Mouse (Mus musculus) layer of hippocampus, adult 2 months (tissue): Measurements from ENCODE around the gene Ets1. TPM values are rescaled to one million over a fixed set of nuclear protein-coding genes. Genes with fewer than 3 reads are reported as not detected.

Experiments
- DNase-seq, 2 experiments: peaks; one replicate each; pipeline ENCODE4 v3.0.0; 2022; ENCODE audit warnings: low spot score in 2 of 2
- H3K27ac ChIP-seq: fragments of 200-600 bp; 2 replicates; pipeline ENCODE4 v1.8.1; 2022
- H3K4me3 ChIP-seq: fragments of 200-600 bp; 2 replicates; pipeline ENCODE4 v1.8.1; 2022; ENCODE audit warnings: mild to moderate bottlenecking
- CTCF ChIP-seq: fragments of 200-600 bp; conservative IDR thresholded peaks from 2 replicates; pipeline ENCODE4 v1.8.1; 2022; ENCODE audit warnings: antibody characterized with exemption, mild to moderate bottlenecking, moderate library complexity
- total RNA-seq, 2 experiments: library from RNA; stranded (reverse); gene quantifications; 2 replicates each; pipeline ENCODE4 v1.2.3; 2021

The Ets1 gene
- total RNA-seq, 2 experiments from 2014 or later, result 9.9 to 12.2 TPM

DNA sequence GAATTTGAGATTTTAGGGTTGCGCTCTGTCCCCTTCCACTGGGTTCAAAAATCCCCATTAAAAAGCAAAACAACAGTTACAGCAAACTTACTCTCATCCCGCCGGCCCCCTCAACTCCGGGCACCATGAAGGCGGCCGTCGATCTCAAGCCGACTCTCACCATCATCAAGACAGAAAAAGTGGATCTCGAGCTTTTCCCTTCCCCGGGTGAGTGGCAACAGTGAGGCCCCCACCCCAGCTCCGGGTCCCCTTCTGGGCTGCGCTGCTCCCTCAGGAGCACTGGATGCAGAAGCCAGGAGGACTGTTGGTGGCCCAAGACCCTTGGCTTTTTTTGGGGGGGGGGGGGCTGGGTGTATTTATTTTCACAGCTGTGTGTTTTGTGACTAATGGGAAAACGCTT lies 60.2 kb downstream of the Ets1 start:
- Histone ChIP-seq H3K4me3 (peak overlapping the region; percentile 85), H3K27ac (peak overlapping the region; percentile 86)
- no peak for DNase-seq
- no peak for TF ChIP-seq CTCF

DNA sequence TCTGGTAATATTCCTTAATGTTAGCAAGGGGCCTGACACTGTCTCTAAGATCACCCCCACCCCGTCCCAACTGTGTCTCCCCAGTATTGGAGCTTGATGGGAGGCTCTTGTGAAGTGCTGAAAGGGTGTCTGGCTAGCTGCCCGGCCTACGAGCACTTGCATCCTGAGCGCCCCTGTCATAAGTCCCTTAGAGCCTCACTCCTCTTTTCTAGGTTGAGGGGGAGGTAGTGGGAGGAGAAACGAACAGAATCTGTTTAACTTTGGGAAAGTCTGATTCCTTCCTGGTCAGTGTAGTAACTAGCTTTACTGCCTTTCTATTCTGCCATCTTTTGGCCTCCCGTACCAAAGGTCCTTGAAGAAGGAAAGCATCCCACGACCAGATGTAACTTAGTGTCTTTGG lies 60.7 kb downstream of the Ets1 start:
- peak overlapping the region; percentile 85 for H3K4me3 ChIP-seq
- DNase-seq, result no peak
- peak overlapping the region; percentile 86 for H3K27ac ChIP-seq
- no peak for TF ChIP-seq CTCF

DNA sequence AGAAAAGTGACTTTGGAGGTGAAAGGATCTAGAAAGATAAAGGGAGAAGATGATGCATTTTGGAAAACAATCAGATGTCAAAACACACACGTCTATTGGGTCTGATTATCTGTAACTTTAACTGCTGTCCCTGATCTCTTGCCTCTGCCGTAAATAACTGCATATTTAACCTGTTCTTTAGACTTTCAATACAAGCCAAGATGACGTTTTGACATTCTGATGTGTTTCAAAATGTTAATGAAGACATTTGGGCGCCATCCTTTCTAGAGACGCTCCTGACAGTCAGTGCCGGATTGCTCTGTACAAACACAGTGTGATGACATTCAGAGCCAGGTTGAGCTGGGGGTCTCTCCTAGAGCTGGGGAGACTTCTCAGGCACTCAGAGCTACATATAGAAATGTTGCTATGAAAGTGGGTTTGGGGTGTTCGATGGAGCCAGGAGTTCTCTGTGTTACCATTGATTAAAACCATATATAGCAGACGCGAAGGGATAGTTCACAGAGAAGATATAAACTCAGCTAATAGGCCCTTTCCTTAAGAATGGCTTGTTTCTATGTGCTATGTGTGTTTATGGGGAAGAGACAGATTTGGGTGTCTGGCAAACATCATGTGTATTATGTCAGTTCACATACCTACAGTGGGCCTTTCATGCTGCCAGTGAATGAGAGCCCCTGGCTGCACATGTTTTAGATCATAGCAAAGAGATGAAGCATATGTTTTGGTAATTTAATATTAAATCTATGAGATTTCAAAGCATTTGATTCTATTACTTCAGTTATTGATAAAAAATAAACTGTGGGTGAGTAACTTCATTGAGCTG lies 61.5 kb downstream of the Ets1 start:
- H3K27ac ChIP-seq, result peak overlapping the region; percentile 86; the same call in 1 of the 2 replicates
- peak overlapping the region; percentile 85 for H3K4me3 ChIP-seq
- DNase-seq, result no peak
- TF ChIP-seq CTCF, result no peak

DNA sequence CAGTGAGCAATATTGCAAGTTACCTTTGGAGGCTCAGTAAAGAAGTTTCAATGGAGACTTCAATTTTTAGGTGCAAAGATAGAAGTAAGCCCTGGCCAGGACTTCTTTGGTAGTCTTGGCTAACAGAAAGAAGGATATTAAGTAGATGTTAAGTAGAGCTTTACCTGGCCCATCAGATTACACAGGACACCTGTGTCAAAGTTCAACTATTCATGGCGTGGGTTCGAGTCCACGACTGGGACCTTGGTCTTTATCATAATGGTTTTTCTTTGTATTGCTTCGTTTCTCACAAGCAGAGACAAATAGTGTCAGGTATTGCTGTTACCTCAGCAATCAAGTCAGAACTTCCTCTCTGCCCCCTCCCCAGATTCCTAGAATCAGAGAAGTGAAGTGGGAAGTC lies 62.7 kb downstream of the Ets1 start:
- DNase-seq, result no peak
- Histone ChIP-seq H3K27ac (no peak overlapping the region), H3K4me3 (peak overlapping the region; percentile 8; the same call in 1 of the 2 replicates)
- TF ChIP-seq CTCF, result no peak

DNA sequence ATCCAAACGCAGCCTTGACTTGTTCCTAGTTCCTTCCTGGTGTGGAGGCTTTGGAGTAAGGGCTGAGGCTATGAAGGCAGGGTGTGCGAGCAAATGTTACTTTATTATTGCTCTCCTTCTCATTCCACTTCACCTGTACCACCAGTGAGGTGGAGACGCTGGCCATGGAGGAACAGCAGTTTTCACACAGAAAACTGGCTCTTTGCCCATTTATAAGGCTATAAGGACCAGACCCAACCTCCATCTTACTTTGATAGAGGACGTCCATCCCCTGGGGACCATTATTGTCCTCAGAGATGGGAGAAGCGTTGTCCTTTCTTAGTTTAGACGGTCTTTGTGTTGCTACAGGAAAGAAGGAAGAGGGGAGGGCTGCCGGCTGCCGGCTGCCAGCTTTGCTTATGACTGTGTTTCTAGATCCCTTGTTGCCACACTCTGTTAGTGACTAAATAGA lies 63.4 kb downstream of the Ets1 start:
- DNase-seq, result no peak
- Histone ChIP-seq H3K27ac (peak overlapping the region; percentile 25; the same call in 1 of the 2 replicates), H3K4me3 (peak overlapping the region; percentile 20; the same call in 1 of the 2 replicates)
- no peak for TF ChIP-seq CTCF

DNA sequence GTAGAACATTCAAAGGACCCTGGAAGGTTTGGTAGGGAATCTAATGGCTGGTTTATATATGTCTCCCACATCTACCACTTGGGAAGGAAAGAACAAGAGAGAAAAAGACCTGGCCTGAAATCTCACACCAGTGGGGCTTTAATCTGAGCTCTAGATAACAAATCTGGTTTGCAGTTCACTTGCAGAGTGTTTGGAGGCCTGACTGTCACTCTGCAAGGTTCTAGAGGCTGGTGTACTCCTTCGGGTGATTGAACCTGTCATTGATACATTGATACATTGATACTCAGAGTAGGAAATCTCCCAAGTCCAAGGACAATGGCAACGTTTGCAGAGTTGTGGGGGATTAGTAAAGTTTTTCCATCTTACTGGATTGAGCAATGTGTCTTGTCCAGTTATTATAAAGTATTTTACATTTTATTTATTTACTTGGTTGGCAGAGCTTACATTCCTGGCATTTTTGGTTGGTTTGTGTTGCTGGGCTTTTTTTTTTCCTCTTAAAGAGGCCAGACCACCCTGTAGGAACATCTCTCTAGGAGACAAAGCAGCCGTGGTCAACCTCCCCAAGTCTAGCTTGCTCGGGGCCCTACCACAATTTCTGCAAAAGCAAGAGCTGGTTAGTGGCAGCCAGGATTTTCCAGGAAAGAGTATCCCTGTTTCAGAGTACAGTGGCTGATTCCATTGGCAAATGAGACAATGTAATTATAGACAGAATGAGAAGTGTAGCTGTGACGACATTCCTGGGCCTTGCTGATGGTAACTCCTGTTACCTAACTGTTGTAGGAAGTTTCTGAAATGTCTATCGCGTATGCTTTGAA lies 64.3 kb downstream of the Ets1 start:
- H3K4me3 ChIP-seq, result peak overlapping the region; percentile 20; the same call in 1 of the 2 replicates
- peak overlapping the region; percentile 25; the same call in 1 of the 2 replicates for H3K27ac ChIP-seq
- no peak for DNase-seq
- no peak for TF ChIP-seq CTCF

DNA sequence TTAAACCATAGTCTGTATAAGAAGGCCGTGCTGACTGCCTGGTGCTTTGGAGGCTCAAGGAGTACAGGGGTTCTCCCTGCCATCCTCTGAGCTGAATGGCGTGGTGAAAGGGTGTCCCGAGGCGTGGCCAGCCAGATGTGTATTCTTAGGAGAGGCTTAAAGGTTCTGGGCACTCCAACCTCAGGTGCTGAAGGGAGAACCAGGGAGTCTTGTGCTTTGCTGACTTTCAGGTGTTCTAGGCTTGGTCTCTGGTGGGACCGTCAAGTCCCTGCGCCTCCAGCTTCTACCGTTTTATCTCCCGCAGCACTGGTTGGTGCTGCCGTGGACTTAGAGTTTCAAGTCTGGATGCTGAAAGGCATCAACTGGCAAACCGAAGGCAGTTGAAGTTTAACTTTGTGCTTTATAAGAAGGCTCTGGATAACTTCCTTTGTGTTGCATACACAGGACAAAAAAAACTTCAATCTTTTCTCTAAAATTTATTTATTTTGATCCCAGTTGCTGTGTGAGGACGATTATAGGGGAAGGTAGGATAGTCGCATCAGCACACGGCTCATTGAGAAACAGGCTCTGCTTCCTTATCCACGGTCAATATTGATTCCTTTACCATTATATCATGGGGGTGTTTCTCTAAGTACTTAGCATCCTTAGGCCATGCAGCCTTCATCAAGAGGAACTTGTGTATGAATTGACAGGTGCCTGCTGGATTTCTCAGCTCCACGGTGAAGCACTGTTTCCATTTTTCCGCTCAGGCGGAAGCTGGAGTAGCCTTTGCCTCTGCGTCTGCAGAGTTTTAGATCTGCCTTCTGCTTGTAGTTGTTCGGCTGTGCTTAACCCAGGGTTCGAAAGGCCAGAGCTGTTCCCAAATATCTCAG lies 65.3 kb downstream of the Ets1 start:
- peak overlapping the region; percentile 18 for H3K27ac ChIP-seq
- H3K4me3 ChIP-seq, result no peak overlapping the region
- DNase-seq, result no peak
- no peak for TF ChIP-seq CTCF

DNA sequence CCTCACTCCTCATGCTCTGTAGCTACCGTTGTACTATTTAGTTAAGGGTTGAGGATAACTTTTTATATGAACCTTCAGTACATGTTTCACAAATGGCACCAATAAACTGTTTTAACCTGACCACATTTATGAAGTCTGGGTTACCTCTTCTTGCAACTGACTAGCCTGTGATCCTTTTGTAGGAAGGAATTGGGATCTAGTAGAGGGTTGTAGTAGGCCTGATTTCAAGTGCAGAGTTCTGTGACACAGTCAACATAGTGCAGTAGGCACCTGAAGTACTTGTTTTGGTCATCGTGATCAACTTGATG lies 65.9 kb downstream of the Ets1 start:
- H3K27ac ChIP-seq, result no peak overlapping the region
- TF ChIP-seq CTCF, result no peak
- H3K4me3 ChIP-seq, result no peak overlapping the region
- no peak for DNase-seq

DNA sequence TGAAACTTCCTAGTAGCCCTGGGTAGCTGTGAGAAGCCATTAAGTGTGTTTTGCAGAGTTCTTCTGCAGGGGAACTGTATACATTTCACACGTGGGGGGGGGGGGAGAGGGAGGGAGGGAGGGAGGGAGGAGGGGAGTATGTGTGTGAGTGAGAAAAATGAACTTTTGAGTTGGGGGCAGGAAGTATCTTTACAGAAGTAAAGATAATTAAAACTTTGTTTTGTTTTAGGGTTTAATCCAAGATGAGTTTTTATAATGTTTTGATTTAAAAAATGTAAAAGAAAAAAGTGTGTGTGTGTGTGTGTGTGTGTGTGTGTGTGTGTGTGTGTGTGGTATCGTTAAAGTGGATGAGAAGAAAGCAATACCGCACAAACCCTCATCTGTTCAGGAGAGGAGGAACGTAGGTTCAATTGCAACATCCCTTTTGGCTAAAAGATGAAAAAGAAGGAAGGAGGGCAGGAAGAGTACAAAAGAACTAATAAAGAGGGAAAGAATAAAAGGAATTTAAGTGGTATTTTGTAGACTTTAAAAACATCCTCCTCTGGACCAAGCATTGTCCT lies 66.9 kb downstream of the Ets1 start:
- H3K27ac ChIP-seq, result no peak overlapping the region
- TF ChIP-seq CTCF, result no peak
- DNase-seq, result no peak
- no peak overlapping the region for H3K4me3 ChIP-seq

DNA sequence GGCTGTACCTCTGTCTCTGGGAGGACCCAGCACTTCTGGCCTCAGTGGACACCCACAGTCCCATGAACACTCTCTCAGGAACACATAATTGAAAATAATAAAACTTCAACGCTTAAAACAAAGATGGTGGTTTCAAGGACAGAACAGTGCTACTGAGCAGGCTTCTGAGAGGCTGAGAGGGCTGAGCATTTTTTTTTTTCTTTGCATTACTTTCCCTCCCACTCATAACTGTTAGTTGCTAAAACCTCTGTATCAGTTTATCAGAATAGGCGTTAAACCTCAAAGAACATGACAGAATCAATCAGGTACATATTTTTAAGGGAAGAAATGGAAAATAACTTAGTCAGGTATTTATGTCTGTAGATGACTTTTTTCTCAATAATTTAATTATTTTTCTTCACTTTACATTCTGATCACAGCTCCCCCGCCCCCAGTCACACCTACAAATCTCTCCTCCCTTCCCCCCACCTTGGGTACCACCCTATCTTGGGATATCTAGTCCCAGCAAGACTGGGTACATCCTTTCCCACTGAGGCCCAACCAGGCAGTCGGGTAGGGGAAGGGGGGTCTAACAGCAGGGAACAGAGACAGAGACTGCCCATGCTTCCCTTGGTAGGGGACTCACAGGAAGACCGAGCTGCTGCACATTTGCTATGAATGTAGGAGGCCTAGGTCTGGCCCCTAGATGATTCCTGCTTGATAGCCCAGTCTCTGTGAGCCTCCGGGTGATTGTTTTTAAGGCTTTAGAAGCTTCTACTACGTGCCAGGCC lies 68.1 kb downstream of the Ets1 start:
- DNase-seq, result no peak
- no peak for TF ChIP-seq CTCF
- Histone ChIP-seq H3K27ac (no peak overlapping the region), H3K4me3 (no peak overlapping the region)

DNA sequence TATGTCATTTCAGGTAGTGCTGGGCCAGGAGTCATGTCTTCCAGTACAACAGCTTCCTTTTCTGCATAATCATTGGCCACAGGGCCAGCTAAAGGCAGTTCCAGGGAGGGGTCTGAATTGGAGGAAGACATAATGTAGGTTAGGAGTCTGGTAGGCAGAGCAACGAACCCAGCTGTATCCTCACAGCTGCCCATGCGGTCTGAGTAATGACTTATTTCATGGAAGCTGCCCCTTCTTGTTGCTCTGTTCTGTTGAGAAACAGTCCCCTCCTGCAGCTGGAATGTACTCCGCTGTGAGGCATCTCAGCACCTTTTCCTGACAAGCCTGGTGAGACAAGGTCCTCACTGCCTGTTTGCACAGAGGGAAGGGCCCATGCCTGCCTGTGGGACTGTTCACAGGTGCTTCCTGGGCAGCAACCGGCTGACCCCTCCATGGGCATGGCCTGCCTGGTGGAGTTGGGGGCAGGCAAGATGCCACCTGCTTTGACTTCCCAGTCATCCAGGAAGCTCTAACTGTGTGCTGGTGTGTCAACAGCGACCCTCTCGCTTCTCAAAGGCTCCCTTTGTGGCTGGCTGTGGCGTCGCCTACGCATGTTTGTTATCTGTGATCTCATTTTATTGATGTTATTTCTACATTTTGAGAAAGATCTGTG lies 69.9 kb downstream of the Ets1 start:
- H3K4me3 ChIP-seq, result no peak overlapping the region
- DNase-seq, result no peak
- H3K27ac ChIP-seq, result no peak overlapping the region
- no peak for TF ChIP-seq CTCF
